Mouse (Mus musculus) kidney, postnatal 36 days (tissue): ENCODE results near the gene Mrpl48.
A peak's percentile ranks its signal among the peaks of the same experiment; 100 is the strongest.
"Not testable (repeated sequence)": the region's sequence is repeated elsewhere in the genome, so short reads cannot be mapped to it uniquely, and the experiment has no call there.

Experiments used
- DNase-seq, 2 experiments: peaks; one replicate each; pipeline ENCODE4 v3.0.0; 2021 to 2022; ENCODE audit warnings: mixed read lengths in 2 of 2

Gene Mrpl48

DNA sequence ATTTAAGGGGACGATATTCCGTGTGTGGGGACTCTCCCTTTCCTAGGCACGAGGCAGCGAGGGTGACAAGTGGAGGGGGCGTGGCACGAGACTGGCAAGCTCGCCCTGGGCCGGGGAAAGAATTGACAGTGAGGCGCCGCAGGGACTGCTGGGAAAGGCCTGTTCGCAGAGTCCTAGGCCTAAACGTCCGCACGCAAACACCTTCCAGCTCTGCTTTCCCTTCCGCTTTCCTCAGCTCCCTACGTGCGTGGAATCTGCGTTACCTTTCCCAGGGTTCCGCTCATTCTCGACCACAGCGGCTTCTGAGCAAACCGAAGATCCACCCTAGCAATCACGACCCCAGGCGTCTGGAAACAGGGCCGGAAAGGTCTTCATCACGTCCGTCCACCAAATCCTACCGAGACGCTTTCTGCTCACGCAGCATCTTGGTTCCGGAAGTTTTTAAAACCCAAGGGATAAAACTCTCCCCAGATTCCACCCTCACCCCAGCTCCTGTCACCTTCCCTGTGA is 25.3 kb downstream of the Mrpl48 start:
- peak; percentile 92 to 94 for DNase-seq

GRCm38 (mm10) chr7:100582235-100582634 is 25.9 kb downstream of the Mrpl48 start:
- no peak for DNase-seq

- no peak for DNase-seq
These were observed 29.3 kb downstream of the Mrpl48 start for GRCm38 (mm10) chr7:100578794-100579193.

- no peak for DNase-seq
These were observed 35.4 kb downstream of the Mrpl48 start for GRCm38 (mm10) chr7:100572704-100573103.

DNA sequence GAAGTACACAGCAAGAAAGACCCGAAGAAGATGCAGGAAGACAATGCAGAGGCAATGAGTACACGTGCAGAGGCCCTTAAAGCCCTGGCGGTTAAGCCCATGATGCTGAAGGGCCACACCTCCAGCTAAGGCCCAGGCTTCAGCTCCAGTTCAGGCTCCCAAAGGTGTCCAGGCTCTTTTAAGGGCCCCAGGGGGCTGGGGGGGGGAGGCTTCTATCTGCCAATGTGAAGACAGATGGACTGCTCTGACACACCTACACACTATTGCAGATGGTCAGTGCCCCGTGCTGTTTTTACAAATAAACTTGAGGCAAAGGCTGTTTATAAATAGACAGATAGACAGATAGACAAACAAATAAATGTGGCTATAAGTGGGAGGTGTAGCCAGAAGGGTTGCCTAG is 36.0 kb downstream of the Mrpl48 start:
- DNase-seq: no peak

GRCm38 (mm10) chr7:100570930-100571715 is 37.0 kb downstream of the Mrpl48 start:
- DNase-seq: no peak

- DNase-seq: no peak
These were observed 38.2 kb downstream of the Mrpl48 start for GRCm38 (mm10) chr7:100569907-100570306.

DNA sequence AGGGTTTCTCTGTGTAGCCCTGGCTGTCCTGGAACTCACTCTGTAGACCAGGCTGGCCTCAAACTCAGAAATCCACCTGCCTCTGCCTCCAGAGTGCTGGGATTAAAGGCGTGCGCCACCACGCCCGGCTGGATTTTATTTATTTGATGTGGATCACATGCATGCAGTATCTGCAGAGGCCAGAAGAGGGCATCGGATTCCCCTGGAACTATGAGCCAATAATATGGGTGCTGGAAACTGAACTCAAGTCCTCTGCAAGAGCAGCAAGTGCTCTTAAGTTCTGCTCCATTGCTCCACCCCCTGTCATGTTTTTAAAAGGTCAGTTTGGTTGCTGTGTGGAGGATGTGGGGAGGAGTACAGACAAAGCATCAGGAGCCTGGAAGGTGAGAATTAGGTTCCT is 40.9 kb downstream of the Mrpl48 start:
- not testable (repeated sequence) for DNase-seq

GRCm38 (mm10) chr7:100561861-100562587 is 46.1 kb downstream of the Mrpl48 start:
- no peak for DNase-seq

- no peak for DNase-seq
These were observed 48.8 kb downstream of the Mrpl48 start for GRCm38 (mm10) chr7:100559331-100559730.

DNA sequence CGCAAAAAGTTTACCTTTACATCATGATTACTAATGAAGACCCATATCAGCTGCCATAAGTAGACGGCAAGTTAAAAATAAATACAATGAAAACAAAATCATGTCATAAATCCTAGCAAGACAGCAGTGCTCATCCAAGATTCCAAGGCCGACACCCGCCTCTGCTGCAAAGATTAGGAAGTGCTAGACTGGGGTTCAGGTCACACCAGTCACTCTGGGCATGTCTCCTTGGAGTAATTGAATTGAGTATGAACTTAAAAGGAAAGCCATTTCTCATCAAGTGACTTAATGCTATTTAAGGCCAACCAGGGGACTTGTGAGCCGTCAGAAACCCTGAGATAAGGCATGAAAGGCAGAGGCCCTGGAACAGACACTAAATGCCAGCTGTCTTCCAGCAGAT is 50.9 kb downstream of the Mrpl48 start:
- DNase-seq: no peak

DNA sequence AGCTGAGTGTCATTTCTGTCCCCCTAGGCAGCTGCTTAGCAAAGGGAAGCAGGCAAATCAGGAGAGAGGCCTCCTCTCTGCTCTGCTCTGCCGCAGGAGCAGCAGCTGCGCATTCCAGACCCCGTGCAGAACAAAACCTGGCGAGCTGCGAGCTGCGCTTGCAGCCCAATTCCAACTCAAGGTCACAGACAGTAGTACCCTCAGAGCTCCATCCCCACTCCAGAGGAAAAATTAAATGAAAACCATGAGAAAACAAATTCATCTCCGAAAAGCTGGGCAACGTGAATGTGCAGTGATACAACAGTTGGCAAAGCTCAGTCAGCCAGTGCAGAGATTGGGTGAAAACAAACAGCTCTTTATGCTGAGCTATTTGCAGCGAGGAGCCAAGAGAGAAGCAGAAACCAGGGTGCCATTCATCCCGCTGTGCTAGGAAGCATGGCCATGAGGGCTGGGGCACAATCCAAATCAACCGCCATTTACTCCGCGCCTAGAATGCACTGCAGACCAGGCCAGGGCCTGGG is 52.6 kb downstream of the Mrpl48 start:
- no peak for DNase-seq

DNA sequence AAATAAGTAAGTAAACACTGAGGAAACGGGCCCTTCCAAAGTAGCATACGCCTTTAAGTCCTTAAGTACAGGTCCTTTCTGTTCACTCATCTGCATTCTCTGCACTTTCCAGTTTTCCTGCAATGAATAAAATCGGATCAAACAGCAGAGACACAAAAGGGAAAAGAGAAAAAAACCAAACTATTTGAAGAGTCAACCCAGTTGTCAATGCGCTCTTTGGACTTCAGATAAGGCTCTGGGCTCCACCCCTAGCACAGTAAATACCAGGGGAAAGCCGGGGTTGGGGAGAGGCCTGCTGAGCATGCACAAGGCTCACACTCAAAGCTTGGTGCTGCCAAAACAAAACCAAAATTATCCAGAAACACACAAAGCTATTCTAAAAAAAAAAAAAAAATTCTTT is 53.2 kb downstream of the Mrpl48 start:
- DNase-seq: no peak

DNA sequence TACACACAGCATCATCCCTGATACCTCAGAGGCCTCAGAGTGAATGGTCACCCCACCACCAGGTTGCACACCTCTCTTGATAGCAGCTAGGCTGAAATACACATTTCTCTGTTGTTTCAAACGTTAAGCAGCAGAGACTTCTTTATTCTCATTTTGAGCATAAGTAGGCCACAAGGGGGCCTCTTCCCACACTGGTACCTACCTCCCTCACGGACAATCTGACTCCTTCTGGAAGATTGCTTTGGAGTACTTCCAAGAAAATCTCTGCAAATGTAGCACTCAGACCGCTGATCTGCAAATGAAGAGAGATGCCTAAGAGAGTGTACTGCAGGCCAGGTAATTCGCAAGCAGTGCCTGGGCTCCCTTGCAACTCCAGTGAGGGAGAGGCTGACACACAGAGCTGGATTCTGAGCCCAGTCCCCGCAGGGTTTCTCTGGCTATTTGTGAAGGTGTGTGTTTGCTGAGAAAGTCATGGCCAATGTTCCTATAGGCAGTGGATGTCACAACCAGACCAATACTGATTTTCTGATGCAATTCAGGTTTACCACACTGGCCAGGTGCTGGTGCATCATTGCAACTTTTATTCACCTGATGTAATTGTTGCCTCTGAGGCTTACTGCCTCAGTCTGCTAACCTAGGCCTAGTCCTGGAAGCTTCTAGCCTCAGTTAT is 57.6 kb downstream of the Mrpl48 start:
- DNase-seq: peak; percentile 38 to 57

DNA sequence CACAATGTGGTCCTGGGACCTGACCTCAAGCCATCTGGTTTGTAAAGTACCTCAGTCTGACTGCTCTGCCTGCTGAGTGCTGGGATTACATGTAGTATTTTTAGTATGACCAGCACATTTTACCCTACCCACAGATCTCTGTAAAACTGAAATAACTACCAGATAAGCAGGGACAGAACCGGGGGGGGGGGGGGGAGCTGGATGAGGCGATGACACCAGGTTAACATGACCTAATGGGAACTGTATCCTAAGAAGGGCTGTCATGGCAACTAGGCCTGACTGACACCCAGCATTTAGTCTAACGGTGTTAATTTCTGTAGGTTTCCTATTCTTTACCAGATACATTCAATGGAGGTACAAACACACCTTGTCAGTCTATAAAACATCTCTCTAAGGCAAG is 58.3 kb downstream of the Mrpl48 start:
- DNase-seq: no peak

GRCm38 (mm10) chr7:100547631-100548030 is 60.5 kb downstream of the Mrpl48 start:
- no peak for DNase-seq

DNA sequence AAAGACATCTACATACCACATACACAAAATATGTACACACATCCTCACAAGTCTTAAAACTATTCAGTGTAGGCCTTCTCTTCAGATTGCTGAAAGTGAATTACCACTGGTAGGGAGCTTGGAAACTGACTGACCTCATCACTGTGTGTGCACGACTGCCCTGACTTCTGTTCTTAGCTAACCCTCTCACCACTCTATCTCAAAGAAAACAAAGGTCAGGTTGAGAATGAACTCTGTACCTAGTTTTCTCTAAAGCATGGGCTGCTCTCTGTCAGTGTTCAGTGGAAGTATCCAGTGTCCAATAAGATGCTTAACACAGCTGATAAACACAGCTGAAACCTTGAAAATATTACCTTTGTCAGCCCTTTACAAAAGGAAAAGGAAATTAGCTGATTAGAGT is 63.7 kb downstream of the Mrpl48 start:
- DNase-seq: peak in 1 of 2 experiments; percentile 36

DNA sequence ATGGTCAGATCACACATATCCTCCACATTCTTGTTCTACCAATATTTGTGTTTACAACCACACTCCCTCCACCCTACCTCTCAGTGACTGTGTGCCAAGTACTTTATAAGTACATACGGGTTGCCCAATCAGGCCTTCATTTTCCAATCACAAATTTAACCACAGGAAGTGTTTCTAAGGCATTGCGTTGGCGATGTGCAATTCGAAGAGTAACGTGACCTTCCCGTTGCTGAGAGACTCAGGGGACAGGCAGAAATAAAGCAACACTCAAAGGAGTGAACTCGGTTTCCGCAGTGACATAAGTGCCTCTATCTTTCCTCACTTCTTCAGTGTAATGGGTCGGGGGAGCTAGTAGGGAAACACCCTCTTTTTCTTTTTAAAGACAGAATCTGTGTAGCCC is 68.6 kb downstream of the Mrpl48 start:
- DNase-seq: no peak

GRCm38 (mm10) chr7:100537519-100537902 is 70.6 kb downstream of the Mrpl48 start:
- no peak for DNase-seq

GRCm38 (mm10) chr7:100536804-100537518 is 71.1 kb downstream of the Mrpl48 start, which contains the start of gene Coa4:
Coa4 (plus strand) TSS chr7:100537071.
- DNase-seq: peak; percentile 91

DNA sequence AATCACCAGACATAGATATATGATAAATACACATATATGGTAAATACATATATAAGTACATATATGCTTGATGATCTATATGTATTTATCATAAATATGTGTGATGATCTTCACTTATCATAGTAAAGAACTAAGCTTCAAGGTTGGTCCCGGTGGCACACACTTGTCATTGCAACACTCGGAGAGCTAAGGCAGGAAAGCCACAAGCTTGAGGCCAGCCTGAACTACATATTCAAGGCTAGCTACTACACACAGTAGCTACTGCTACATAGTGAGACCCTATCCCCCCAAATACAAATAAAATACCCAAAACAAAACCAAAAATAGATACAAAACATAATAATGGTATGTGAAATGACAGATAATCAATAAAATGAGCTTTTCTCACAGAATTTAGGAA is 72.3 kb downstream of the Mrpl48 start:
- no peak for DNase-seq

DNA sequence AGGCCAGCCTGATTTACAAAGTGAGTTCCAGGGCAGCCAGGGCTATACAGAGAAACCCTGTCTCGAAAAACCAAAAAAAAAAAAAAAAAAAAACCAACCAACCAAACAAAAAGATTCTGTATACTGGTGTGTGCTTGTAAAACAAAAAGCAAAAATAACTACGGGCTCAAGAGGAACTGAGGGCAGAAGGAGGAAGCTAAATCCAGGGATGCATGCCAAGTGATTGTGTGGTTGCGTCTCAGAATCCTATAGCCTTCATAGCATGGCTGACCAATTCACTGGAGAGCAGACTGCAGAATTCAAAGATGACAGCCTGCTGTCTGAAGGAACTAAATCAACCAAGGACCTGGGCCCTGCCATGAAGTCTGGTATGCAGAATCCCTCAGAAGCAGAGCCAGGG is 73.9 kb downstream of the Mrpl48 start:
- DNase-seq: no peak

DNA sequence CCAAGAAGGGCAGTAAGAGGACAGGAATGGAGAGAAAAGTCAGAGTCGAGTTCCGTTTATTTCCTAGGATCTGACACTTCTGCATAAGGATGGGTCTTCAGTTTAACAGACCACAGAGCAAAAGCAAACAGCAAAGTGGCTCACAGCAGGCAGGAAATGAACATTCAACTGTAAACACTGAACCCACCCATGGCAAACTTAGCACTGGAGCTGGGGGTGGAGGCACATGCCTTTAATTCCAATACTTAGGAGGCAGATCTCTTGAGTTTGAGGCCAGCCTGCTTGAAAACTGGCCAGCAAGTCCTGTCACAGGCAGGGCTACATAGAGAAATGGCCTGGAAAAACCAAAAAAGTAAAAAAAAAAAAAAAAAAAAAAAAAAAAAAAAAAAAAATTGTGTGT is 74.6 kb downstream of the Mrpl48 start:
- no peak for DNase-seq
